Mouse (Mus musculus) hindbrain, embryonic 16.5 days (tissue): ENCODE measurements around the gene Tbc1d10c. TPM values are rescaled to one million over a fixed set of nuclear protein-coding genes. Genes with fewer than 3 reads are reported as not detected.

Experiments
- ATAC-seq: fragments of 200-750 bp; cut with Nextera tagmentation; 2 replicates; pipeline ENCODE4 v1.8.0; 2017; ENCODE audit warnings: moderate TSS enrichment, moderate library complexity
- H3K27ac ChIP-seq: fragments of 300-500 bp; sonication (generic); 2 replicates; pipeline ENCODE4 v1.5.1; 2014; ENCODE audit warnings: low read depth, mild to moderate bottlenecking, control low read depth, low read length, moderate library complexity
- H3K27me3 ChIP-seq: fragments of 300-500 bp; sonication (generic); replicated peaks from 2 replicates; pipeline ENCODE4 v1.6.1; 2014; ENCODE audit warnings: low read length; ENCODE audit not compliant: control insufficient read depth, insufficient read depth
- H3K36me3 ChIP-seq: fragments of 300-500 bp; sonication (generic); 2 replicates; pipeline ENCODE4 v1.6.1; 2014; ENCODE audit warnings: mild to moderate bottlenecking, low read length, moderate library complexity, mixed read lengths; ENCODE audit not compliant: control insufficient read depth, insufficient read depth
- H3K4me1 ChIP-seq: fragments of 300-500 bp; sonication (generic); 2 replicates; pipeline ENCODE4 v1.6.1; 2014; ENCODE audit warnings: low read depth, low read length; ENCODE audit not compliant: control insufficient read depth, insufficient read depth
- H3K4me2 ChIP-seq: fragments of 300-500 bp; sonication (generic); 2 replicates; pipeline ENCODE4 v1.6.1; 2014; ENCODE audit warnings: mild to moderate bottlenecking, low read length, control low read depth, moderate library complexity
- H3K4me3 ChIP-seq: fragments of 300-500 bp; sonication (generic); 2 replicates; pipeline ENCODE4 v1.5.1; 2014; ENCODE audit warnings: mild to moderate bottlenecking, low read length, control low read depth, moderate library complexity
- H3K9ac ChIP-seq: fragments of 300-500 bp; sonication (generic); 2 replicates; pipeline ENCODE4 v1.6.1; 2014; ENCODE audit warnings: low read depth, mild to moderate bottlenecking, control low read depth, low read length, moderate library complexity
- H3K9me3 ChIP-seq: fragments of 300-500 bp; sonication (generic); 2 replicates; pipeline ENCODE4 v1.6.1; 2014; ENCODE audit warnings: mild to moderate bottlenecking, low read length, moderate library complexity; ENCODE audit not compliant: control insufficient read depth
- WGBS: fragments of 180-500 bp; shearing (Covaris S2); extraction: QIAGEN DNeasy Blood & Tissue Kit; methylation state at CpG from one replicate; pipeline ENCODE4 v1.1.7; 2014; 5-methylcytosine and 5-hydroxymethylcytosine counted together
- polyA plus RNA-seq: library from polyadenylated mRNA; unstranded; fragments of >200 nt; fragmentation: Nextera tagmentation; extraction: Ambion mirVana; gene quantifications from 2 replicates; pipeline ENCODE4 v1.2.1, GENCODE M21; 2015

Tbc1d10c gene
- polyA plus RNA-seq, 1 experiment from 2014 or later = 1.1 TPM

GRCm38 (mm10) chr19:4149764-4150461, 41.2 kb downstream of the Tbc1d10c start:
- H3K4me3 ChIP-seq = no peak overlapping the region
- peak overlapping the region; percentile 76 for H3K4me2 ChIP-seq
- H3K9me3 ChIP-seq = no peaks in the 10 kb centered on the region
- WGBS = 97% methylated on average over 17 of the region's 17 CpGs
- no peak for ATAC-seq
- no peaks in the 10 kb centered on the region for H3K27me3 ChIP-seq
- H3K4me1 ChIP-seq = peaks cover 20% of the 10 kb centered on the region
- no peak overlapping the region for H3K9ac ChIP-seq
- peaks cover 9% of the 10 kb centered on the region for H3K36me3 ChIP-seq
- no peak overlapping the region for H3K27ac ChIP-seq

- peak overlapping the region; percentile 94 for H3K9ac ChIP-seq
- H3K9me3 ChIP-seq = no peaks in the 10 kb centered on the region
- WGBS = 91% methylated on average over 11 of the region's 11 CpGs
- peaks cover 9% of the 10 kb centered on the region for H3K36me3 ChIP-seq
- ATAC-seq = no peak
- peaks cover 20% of the 10 kb centered on the region for H3K4me1 ChIP-seq
- H3K4me3 ChIP-seq = peak overlapping the region; percentile 90
- no peaks in the 10 kb centered on the region for H3K27me3 ChIP-seq
- H3K4me2 ChIP-seq = peak overlapping the region; percentile 76
- H3K27ac ChIP-seq = no peak overlapping the region
Measured at GRCm38 (mm10) chr19:4149283-4149682, 41.8 kb downstream of the Tbc1d10c start.

GRCm38 (mm10) chr19:4148819-4149218, 42.3 kb downstream of the Tbc1d10c start:
- no peaks in the 10 kb centered on the region for H3K9me3 ChIP-seq
- H3K9ac ChIP-seq = peak overlapping the region; percentile 94
- H3K27me3 ChIP-seq = no peaks in the 10 kb centered on the region
- H3K4me3 ChIP-seq = peak overlapping the region; percentile 90
- H3K4me1 ChIP-seq = peaks cover 20% of the 10 kb centered on the region
- H3K4me2 ChIP-seq = peak overlapping the region; percentile 76
- H3K36me3 ChIP-seq = peaks cover 9% of the 10 kb centered on the region
- peak overlapping the region; percentile 79 for H3K27ac ChIP-seq
- WGBS = 3% methylated on average over 7 of the region's 8 CpGs
- peak; percentile 14; the same call in 1 of the 2 replicates for ATAC-seq

DNA sequence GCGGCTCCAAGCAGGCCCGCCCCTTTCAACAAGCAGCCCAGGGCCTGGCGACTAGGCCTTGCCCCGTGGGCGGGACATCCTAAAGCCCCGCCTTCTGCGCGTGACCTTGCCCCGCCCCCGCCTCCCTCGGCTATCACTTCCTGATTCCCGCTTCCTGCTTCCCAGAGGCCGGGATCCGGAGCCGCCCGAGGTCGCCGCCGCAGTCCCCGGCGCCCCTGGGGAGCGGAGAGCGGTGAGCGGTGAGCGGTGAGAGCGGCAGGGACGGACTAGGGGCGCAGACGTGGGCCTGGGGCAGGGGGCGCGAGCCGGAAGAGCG, 42.6 kb downstream of the Tbc1d10c start, which contains the start of gene Coro1b:
Gene Coro1b, plus strand, starts transcription at position 129 of the 316 bp plus-strand sequence.
- peak; percentile 93 for ATAC-seq
- Histone ChIP-seq H3K4me1 (peaks cover 20% of the 10 kb centered on the region), H3K9me3 (no peaks in the 10 kb centered on the region), H3K4me2 (peak within 1 kb of the TSS; percentile 76), H3K4me3 (peak within 1 kb of the TSS; percentile 90), H3K27ac (peak within 1 kb of the TSS; percentile 79), H3K36me3 (peaks cover 9% of the 10 kb centered on the region), H3K9ac (peak within 1 kb of the TSS; percentile 94), H3K27me3 (no peaks in the 10 kb centered on the region)
- 0% methylated on average over 28 of the region's 33 CpGs for WGBS

- WGBS = 37% methylated on average over 9 of the region's 9 CpGs
Measured at GRCm38 (mm10) chr19:4147782-4148490, 43.1 kb downstream of the Tbc1d10c start.

DNA sequence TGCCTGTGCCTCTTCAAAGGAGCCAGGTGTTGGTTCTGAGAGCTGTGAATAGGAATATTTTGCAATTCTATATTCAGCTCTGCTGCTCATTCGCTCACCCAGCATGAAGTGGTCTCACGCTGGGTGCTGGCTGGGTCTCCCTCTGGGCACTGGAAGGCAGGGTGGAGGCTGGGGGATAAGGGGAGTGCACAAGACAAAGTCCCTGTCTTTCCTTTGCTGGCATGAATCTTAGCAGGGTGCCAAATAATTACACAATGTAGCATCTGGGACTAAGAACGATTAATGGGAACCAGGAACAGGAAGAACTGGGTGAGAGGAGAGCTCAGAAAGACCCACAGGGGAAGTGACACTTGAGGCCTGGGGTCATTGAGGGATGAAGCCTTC, 44.1 kb downstream of the Tbc1d10c start:
- Histone ChIP-seq H3K27me3 (no peaks in the 10 kb centered on the region), H3K9ac (no peak overlapping the region), H3K9me3 (no peaks in the 10 kb centered on the region), H3K4me3 (no peak overlapping the region), H3K27ac (no peak overlapping the region), H3K36me3 (peaks cover 5% of the 10 kb centered on the region), H3K4me2 (no peak overlapping the region), H3K4me1 (peaks cover 20% of the 10 kb centered on the region)
- ATAC-seq = no peak
- WGBS = 36% methylated on average over 3 of the region's 3 CpGs

More at GRCm38 (mm10) chr19:4147782-4148490, 43.1 kb downstream of the Tbc1d10c start:
- Histone ChIP-seq H3K27me3 (no peaks in the 10 kb centered on the region), H3K4me2 (peak overlapping the region; percentile 76), H3K4me3 (peak overlapping the region; percentile 90), H3K9ac (peak overlapping the region; percentile 94), H3K9me3 (no peaks in the 10 kb centered on the region), H3K36me3 (peaks cover 9% of the 10 kb centered on the region), H3K4me1 (peaks cover 20% of the 10 kb centered on the region), H3K27ac (peak overlapping the region; percentile 79; the same call in 1 of the 2 replicates)
- ATAC-seq = peak; percentile 18

DNA sequence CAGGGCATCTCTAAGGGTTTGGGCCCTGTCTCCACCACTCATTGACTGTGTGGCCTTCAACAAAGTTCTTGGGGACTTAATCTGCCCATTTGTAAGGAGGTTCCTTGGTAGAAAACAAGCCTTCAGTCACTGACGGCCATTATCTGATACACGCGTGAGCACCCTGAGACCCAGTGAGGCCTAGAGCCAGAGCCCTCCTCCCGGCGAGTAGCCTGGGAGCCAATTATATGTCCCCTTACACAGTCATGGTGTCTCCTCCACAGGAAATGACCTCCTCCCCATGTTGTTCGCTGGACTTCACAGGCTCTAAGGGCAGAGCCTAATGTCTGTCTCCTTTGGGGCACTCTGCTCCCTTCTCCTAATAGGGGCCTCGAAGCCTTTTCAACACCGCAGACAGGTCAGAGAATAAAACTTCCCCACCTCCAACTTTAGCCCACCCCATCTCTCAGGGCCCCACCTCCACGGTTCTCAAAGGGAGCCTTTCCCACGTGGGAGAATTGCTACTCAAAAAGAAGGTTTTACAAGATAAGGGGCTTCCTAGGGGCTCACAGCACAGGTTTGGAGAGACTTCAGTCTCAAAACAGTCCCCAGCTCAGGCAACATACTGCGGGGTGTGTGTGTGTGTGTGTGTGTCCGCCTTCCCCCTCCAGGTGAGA, 44.6 kb downstream of the Tbc1d10c start:
- H3K9ac ChIP-seq = no peak overlapping the region
- WGBS = 62% methylated on average over 12 of the region's 12 CpGs
- no peak overlapping the region for H3K4me2 ChIP-seq
- no peak overlapping the region for H3K27ac ChIP-seq
- H3K36me3 ChIP-seq = peaks cover 5% of the 10 kb centered on the region
- ATAC-seq = no peak
- no peaks in the 10 kb centered on the region for H3K9me3 ChIP-seq
- H3K4me1 ChIP-seq = peaks cover 20% of the 10 kb centered on the region
- no peak overlapping the region for H3K4me3 ChIP-seq
- H3K27me3 ChIP-seq = no peaks in the 10 kb centered on the region

- Histone ChIP-seq H3K27me3 (no peaks in the 10 kb centered on the region), H3K4me2 (no peak overlapping the region), H3K4me1 (peaks cover 20% of the 10 kb centered on the region), H3K4me3 (no peak overlapping the region), H3K9me3 (no peaks in the 10 kb centered on the region), H3K27ac (no peak overlapping the region), H3K9ac (no peak overlapping the region), H3K36me3 (peaks cover 5% of the 10 kb centered on the region)
- 87% methylated on average over 5 of the region's 5 CpGs for WGBS
- no peak for ATAC-seq
Measured at GRCm38 (mm10) chr19:4145936-4146335, 45.1 kb downstream of the Tbc1d10c start.
